Mouse (Mus musculus) liver, embryonic 11.5 days (tissue): Measurements from ENCODE around the gene Ltv1. TPM values are rescaled to one million over a fixed set of nuclear protein-coding genes. Genes with fewer than 3 reads are reported as not detected.

Experiments used
- ATAC-seq: fragments of 200-750 bp; cut with Nextera tagmentation; replicated peaks from 2 replicates; pipeline ENCODE4 v1.8.0; 2017; ENCODE audit warnings: moderate number of reproducible peaks, mild to moderate bottlenecking, moderate TSS enrichment, moderate library complexity; ENCODE audit not compliant: low FRiP score
- DNase-seq: peaks from one replicate; pipeline ENCODE4 v3.0.0-alpha.2; 2017; ENCODE audit warnings: low spot score
- H3K27ac ChIP-seq: fragments of 300-500 bp; sonication (generic); 2 replicates; pipeline ENCODE4 v1.5.1; 2014; ENCODE audit warnings: mild to moderate bottlenecking, low read depth, low read length, control low read depth
- H3K27me3 ChIP-seq: fragments of 300-500 bp; sonication (generic); replicated peaks from 2 replicates; pipeline ENCODE4 v1.6.1; 2014; ENCODE audit warnings: low read length, mixed read lengths; ENCODE audit not compliant: control insufficient read depth, insufficient read depth
- H3K36me3 ChIP-seq: fragments of 300-500 bp; sonication (generic); 2 replicates; pipeline ENCODE4 v1.6.1; 2014; ENCODE audit warnings: mild to moderate bottlenecking, low read length, moderate library complexity, mixed read lengths; ENCODE audit not compliant: control insufficient read depth, insufficient read depth
- H3K4me1 ChIP-seq: fragments of 300-500 bp; sonication (generic); replicated peaks from 2 replicates; pipeline ENCODE4 v1.6.1; 2014; ENCODE audit warnings: low read length, mixed read lengths; ENCODE audit not compliant: control insufficient read depth, insufficient read depth
- H3K4me2 ChIP-seq: fragments of 300-500 bp; sonication (generic); 2 replicates; pipeline ENCODE4 v1.6.1; 2014; ENCODE audit warnings: mild to moderate bottlenecking, control low read depth, moderate library complexity
- H3K4me3 ChIP-seq: fragments of 300-500 bp; sonication (generic); 2 replicates; pipeline ENCODE4 v1.5.1; 2014; ENCODE audit warnings: low read depth, low read length, control low read depth
- H3K9ac ChIP-seq: fragments of 300-500 bp; sonication (generic); 2 replicates; pipeline ENCODE4 v1.6.1; 2014; ENCODE audit warnings: low read depth, low read length, control low read depth
- H3K9me3 ChIP-seq: fragments of 300-500 bp; sonication (generic); 2 replicates; pipeline ENCODE4 v1.6.1; 2016; ENCODE audit warnings: low read length, inconsistent platforms, mixed read lengths; ENCODE audit not compliant: control insufficient read depth
- WGBS: fragments of 180-500 bp; shearing (Covaris S2); extraction: QIAGEN DNeasy Blood & Tissue Kit; methylation state at CpG from one replicate; pipeline ENCODE4 v1.1.7; 2014; 5-methylcytosine and 5-hydroxymethylcytosine counted together
- polyA plus RNA-seq: library from polyadenylated mRNA; unstranded; fragments of >200 nt; fragmentation: Nextera tagmentation; extraction: Ambion mirVana; gene quantifications from 2 replicates; pipeline ENCODE4 v1.2.1, GENCODE M21; 2014

Gene Ltv1
- polyA plus RNA-seq, result 92.6 and 102 TPM in 2 replicates

- peak within 1 kb of the TSS; percentile 84 for H3K4me3 ChIP-seq
- peak; percentile 100 for ATAC-seq
- peak within 1 kb of the TSS; percentile 89 for H3K9ac ChIP-seq
- peaks cover 6% of the 10 kb centered on the region for H3K4me1 ChIP-seq
- H3K4me2 ChIP-seq, result peak within 1 kb of the TSS; percentile 74
- no peaks in the 10 kb centered on the region for H3K9me3 ChIP-seq
- DNase-seq, result peak; percentile 89
- peak within 1 kb of the TSS; percentile 83 for H3K27ac ChIP-seq
- under 1% methylated on average over 43 of the region's 43 CpGs for WGBS
- no peaks in the 10 kb centered on the region for H3K27me3 ChIP-seq
- peaks cover 24% of the 10 kb centered on the region; the same call in 1 of the 2 replicates for H3K36me3 ChIP-seq
Observed at GRCm38 (mm10) chr10:13192731-13193351, at the start of gene Ltv1. Gene Ltv1 (minus strand): TSS chr10:13193168.

- H3K27me3 ChIP-seq, result no peaks in the 10 kb centered on the region
- H3K27ac ChIP-seq, result peak overlapping the region; percentile 73; the same call in 1 of the 2 replicates
- peak; percentile 61; the same call in 1 of the 2 replicates for ATAC-seq
- DNase-seq, result no peak
- H3K4me3 ChIP-seq, result no peak overlapping the region
- 28% methylated on average over 4 of the region's 4 CpGs for WGBS
- peaks cover 7% of the 10 kb centered on the region; the same call in 1 of the 2 replicates for H3K4me1 ChIP-seq
- H3K9ac ChIP-seq, result no peak overlapping the region
- no peaks in the 10 kb centered on the region for H3K9me3 ChIP-seq
- H3K4me2 ChIP-seq, result no peak overlapping the region
- 0 out of 2 replicates have a peak, but pooled peaks cover 2% of the 10 kb centered on the region for H3K36me3 ChIP-seq
Observed at GRCm38 (mm10) chr10:13240431-13240830, 47.5 kb upstream of the Ltv1 start.

- WGBS, result 76% methylated on average over 4 of the region's 4 CpGs
- Histone ChIP-seq H3K4me1 (peaks cover 10% of the 10 kb centered on the region), H3K9ac (no peak overlapping the region), H3K9me3 (no peaks in the 10 kb centered on the region), H3K27me3 (no peaks in the 10 kb centered on the region), H3K36me3 (0 out of 2 replicates have a peak, but pooled peaks cover 2% of the 10 kb centered on the region), H3K4me2 (no peak overlapping the region), H3K27ac (no peak overlapping the region), H3K4me3 (no peak overlapping the region)
- DNase-seq, result no peak
- no peak for ATAC-seq
Observed at GRCm38 (mm10) chr10:13238188-13238587, 45.2 kb upstream of the Ltv1 start.

GRCm38 (mm10) chr10:13236866-13237265, 43.9 kb upstream of the Ltv1 start:
- no peak for DNase-seq
- Histone ChIP-seq H3K27me3 (no peaks in the 10 kb centered on the region), H3K9me3 (no peaks in the 10 kb centered on the region), H3K4me1 (peaks cover 13% of the 10 kb centered on the region), H3K4me2 (no peak overlapping the region), H3K9ac (no peak overlapping the region), H3K4me3 (no peak overlapping the region), H3K27ac (no peak overlapping the region), H3K36me3 (0 out of 2 replicates have a peak, but pooled peaks cover 2% of the 10 kb centered on the region)
- no peak for ATAC-seq
- 88% methylated on average over 5 of the region's 5 CpGs for WGBS

GRCm38 (mm10) chr10:13234503-13234902, 41.5 kb upstream of the Ltv1 start:
- Histone ChIP-seq H3K9me3 (no peaks in the 10 kb centered on the region), H3K27ac (no peak overlapping the region), H3K4me2 (no peak overlapping the region), H3K27me3 (no peaks in the 10 kb centered on the region), H3K4me1 (peaks cover 6% of the 10 kb centered on the region; the same call in 1 of the 2 replicates), H3K9ac (no peak overlapping the region), H3K4me3 (no peak overlapping the region), H3K36me3 (0 out of 2 replicates have a peak, but pooled peaks cover 2% of the 10 kb centered on the region)
- DNase-seq (no peak), ATAC-seq (no peak)
- WGBS, result 82% methylated on average over 3 of the region's 3 CpGs

- no peak overlapping the region for H3K9ac ChIP-seq
- H3K36me3 ChIP-seq, result no peaks in the 10 kb centered on the region
- no peak for DNase-seq
- no peaks in the 10 kb centered on the region for H3K9me3 ChIP-seq
- peaks cover 6% of the 10 kb centered on the region; the same call in 1 of the 2 replicates for H3K4me1 ChIP-seq
- H3K4me2 ChIP-seq, result no peak overlapping the region
- H3K27me3 ChIP-seq, result no peaks in the 10 kb centered on the region
- H3K27ac ChIP-seq, result no peak overlapping the region
- 73% methylated on average over 10 of the region's 10 CpGs for WGBS
- H3K4me3 ChIP-seq, result no peak overlapping the region
- no peak for ATAC-seq
Observed at GRCm38 (mm10) chr10:13233941-13234340, 41.0 kb upstream of the Ltv1 start.

GRCm38 (mm10) chr10:13233143-13233622, 40.2 kb upstream of the Ltv1 start:
- no peak overlapping the region for H3K4me3 ChIP-seq
- DNase-seq (no peak), ATAC-seq (peak; percentile 31; the same call in 1 of the 2 replicates)
- no peaks in the 10 kb centered on the region for H3K27me3 ChIP-seq
- H3K9me3 ChIP-seq, result no peaks in the 10 kb centered on the region
- H3K27ac ChIP-seq, result no peak overlapping the region
- no peak overlapping the region for H3K9ac ChIP-seq
- WGBS, result 73% methylated on average over 2 of the region's 2 CpGs
- H3K4me2 ChIP-seq, result no peak overlapping the region
- H3K4me1 ChIP-seq, result peaks cover 6% of the 10 kb centered on the region; the same call in 1 of the 2 replicates
- H3K36me3 ChIP-seq, result no peaks in the 10 kb centered on the region

- Histone ChIP-seq H3K9me3 (no peaks in the 10 kb centered on the region), H3K27ac (no peak overlapping the region), H3K27me3 (no peaks in the 10 kb centered on the region), H3K4me1 (peaks cover 6% of the 10 kb centered on the region; the same call in 1 of the 2 replicates), H3K4me2 (no peak overlapping the region), H3K9ac (no peak overlapping the region), H3K36me3 (no peaks in the 10 kb centered on the region), H3K4me3 (no peak overlapping the region)
- no peak for ATAC-seq
- DNase-seq, result no peak
- WGBS, result 71% methylated on average over 9 of the region's 9 CpGs
Observed at GRCm38 (mm10) chr10:13232443-13233142, 39.6 kb upstream of the Ltv1 start.
